Mouse (Mus musculus) heart, embryonic 13.5 days (tissue): Measurements from ENCODE around the gene Sspn. TPM values are rescaled to one million over a fixed set of nuclear protein-coding genes. Genes with fewer than 3 reads are reported as not detected.

Experiments
- ATAC-seq: fragments of 200-750 bp; cut with Nextera tagmentation; 2 replicates; pipeline ENCODE4 v1.8.0; 2017; ENCODE audit warnings: moderate TSS enrichment; ENCODE audit not compliant: insufficient number of reproducible peaks, low FRiP score, low TSS enrichment; ENCODE audit errors: extremely low read depth
- H3K27ac ChIP-seq: fragments of 300-500 bp; sonication (generic); replicated peaks from 2 replicates; pipeline ENCODE4 v1.5.1; 2015; ENCODE audit warnings: moderate library complexity, mild to moderate bottlenecking, inconsistent platforms
- H3K27me3 ChIP-seq: fragments of 300-500 bp; sonication (generic); replicated peaks from 2 replicates; pipeline ENCODE4 v1.6.1; 2015; ENCODE audit warnings: mild to moderate bottlenecking, inconsistent platforms
- H3K36me3 ChIP-seq: fragments of 300-500 bp; sonication (generic); 2 replicates; pipeline ENCODE4 v1.6.1; 2015; ENCODE audit warnings: mild to moderate bottlenecking, inconsistent platforms
- H3K4me1 ChIP-seq: fragments of 300-500 bp; sonication (generic); 2 replicates; pipeline ENCODE4 v1.6.1; 2015; ENCODE audit warnings: inconsistent platforms
- H3K4me2 ChIP-seq: fragments of 300-500 bp; sonication (generic); 2 replicates; pipeline ENCODE4 v1.6.1; 2015; ENCODE audit warnings: inconsistent platforms, mild to moderate bottlenecking, moderate library complexity
- H3K4me3 ChIP-seq: fragments of 300-500 bp; sonication (generic); 2 replicates; pipeline ENCODE4 v1.5.1; 2015; ENCODE audit warnings: moderate library complexity, mild to moderate bottlenecking, inconsistent platforms
- H3K9ac ChIP-seq: fragments of 300-500 bp; sonication (generic); 2 replicates; pipeline ENCODE4 v1.6.1; 2015; ENCODE audit warnings: inconsistent platforms, mild to moderate bottlenecking, moderate library complexity
- H3K9me3 ChIP-seq: fragments of 300-500 bp; sonication (generic); 2 replicates; pipeline ENCODE4 v1.6.1; 2016; ENCODE audit warnings: inconsistent platforms
- WGBS: fragments of 180-500 bp; shearing (Covaris S2); methylation state at CpG from one replicate; pipeline ENCODE4 v1.1.7; 2015; ENCODE audit warnings: mixed read lengths; 5-methylcytosine and 5-hydroxymethylcytosine counted together
- polyA plus RNA-seq: library from polyadenylated mRNA; unstranded; fragments of >200 nt; fragmentation: Nextera tagmentation; extraction: Ambion mirVana; gene quantifications from 2 replicates; pipeline ENCODE4 v1.2.1, GENCODE M21; 2015

Sspn gene
- polyA plus RNA-seq, 1 experiment from 2014 or later, result 53.4 TPM

GRCm38 (mm10) chr6:145977771-145978450 is 46.5 kb downstream of the Sspn start:
- H3K9ac ChIP-seq, result no peak overlapping the region
- H3K4me2 ChIP-seq, result no peak overlapping the region
- peak overlapping the region; percentile 47 for H3K27ac ChIP-seq
- H3K4me3 ChIP-seq, result no peak overlapping the region
- no peaks in the 10 kb centered on the region for H3K27me3 ChIP-seq
- no peaks in the 10 kb centered on the region for H3K9me3 ChIP-seq
- no peak for ATAC-seq
- 38% methylated on average over 8 of the region's 8 CpGs for WGBS
- peaks cover 36% of the 10 kb centered on the region for H3K4me1 ChIP-seq
- H3K36me3 ChIP-seq, result no peaks in the 10 kb centered on the region

- no peak for ATAC-seq
- H3K9ac ChIP-seq, result no peak overlapping the region
- H3K4me1 ChIP-seq, result peaks cover 35% of the 10 kb centered on the region
- H3K4me3 ChIP-seq, result no peak overlapping the region
- 0 out of 2 replicates have a peak overlapping the region, but pooled peaks have one; percentile 36 for H3K27ac ChIP-seq
- no peaks in the 10 kb centered on the region for H3K27me3 ChIP-seq
- H3K36me3 ChIP-seq, result no peaks in the 10 kb centered on the region
- WGBS, result 80% methylated on average over 8 of the region's 8 CpGs
- no peaks in the 10 kb centered on the region for H3K9me3 ChIP-seq
- no peak overlapping the region for H3K4me2 ChIP-seq
Observed at GRCm38 (mm10) chr6:145981074-145981473, 49.6 kb downstream of the Sspn start.

DNA sequence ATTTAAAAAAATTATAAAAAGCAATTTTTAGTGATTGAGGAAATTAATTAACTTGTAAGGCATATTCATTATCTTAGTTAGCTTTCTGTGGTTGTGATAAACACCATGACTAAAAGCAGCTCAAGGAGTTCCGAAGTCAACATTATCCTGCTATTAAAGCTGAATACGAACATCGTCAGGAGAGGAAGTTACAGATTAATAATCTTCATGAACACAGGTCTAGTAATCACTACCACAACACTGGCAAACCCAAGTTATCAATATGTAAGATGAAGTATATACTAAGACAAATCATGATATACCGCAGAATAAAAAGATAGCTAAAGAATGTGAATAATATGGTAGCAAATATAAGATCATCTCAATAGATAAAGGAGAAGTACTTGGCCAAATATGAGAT is 50.9 kb downstream of the Sspn start:
- Histone ChIP-seq H3K4me1 (peaks cover 28% of the 10 kb centered on the region), H3K27me3 (no peaks in the 10 kb centered on the region), H3K4me3 (no peak overlapping the region), H3K4me2 (no peak overlapping the region), H3K36me3 (no peaks in the 10 kb centered on the region), H3K27ac (no peak overlapping the region), H3K9ac (no peak overlapping the region), H3K9me3 (no peaks in the 10 kb centered on the region)
- no peak for ATAC-seq
- WGBS, result 88% methylated on average over 4 of the region's 4 CpGs

DNA sequence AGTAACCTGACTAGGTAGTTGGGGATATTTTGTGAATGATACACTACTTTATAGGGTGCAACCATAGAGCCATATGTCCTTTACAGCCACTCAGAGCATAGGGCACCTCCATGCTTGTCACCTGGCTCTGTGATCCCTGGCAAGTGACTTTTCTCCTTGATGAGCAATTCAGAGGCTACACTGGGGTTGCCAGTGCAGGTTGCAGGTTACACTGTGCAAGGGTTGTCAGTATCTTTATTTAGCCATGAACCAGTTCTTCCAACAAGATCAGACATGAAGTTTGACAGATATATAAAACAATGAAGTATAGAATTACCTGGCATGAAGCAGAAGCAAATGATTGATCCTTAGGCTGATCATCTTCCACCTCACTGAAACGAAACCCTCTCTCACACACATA is 59.1 kb downstream of the Sspn start:
- ATAC-seq, result no peak
- Histone ChIP-seq H3K27me3 (no peaks in the 10 kb centered on the region), H3K4me1 (peaks cover 12% of the 10 kb centered on the region; the same call in 1 of the 2 replicates), H3K27ac (no peak overlapping the region), H3K4me3 (no peak overlapping the region), H3K9ac (no peak overlapping the region), H3K4me2 (no peak overlapping the region), H3K9me3 (no peaks in the 10 kb centered on the region), H3K36me3 (no peaks in the 10 kb centered on the region)
- whole genome bisulfite sequencing, result 81% methylated on average over 1 of the region's 1 CpGs

DNA sequence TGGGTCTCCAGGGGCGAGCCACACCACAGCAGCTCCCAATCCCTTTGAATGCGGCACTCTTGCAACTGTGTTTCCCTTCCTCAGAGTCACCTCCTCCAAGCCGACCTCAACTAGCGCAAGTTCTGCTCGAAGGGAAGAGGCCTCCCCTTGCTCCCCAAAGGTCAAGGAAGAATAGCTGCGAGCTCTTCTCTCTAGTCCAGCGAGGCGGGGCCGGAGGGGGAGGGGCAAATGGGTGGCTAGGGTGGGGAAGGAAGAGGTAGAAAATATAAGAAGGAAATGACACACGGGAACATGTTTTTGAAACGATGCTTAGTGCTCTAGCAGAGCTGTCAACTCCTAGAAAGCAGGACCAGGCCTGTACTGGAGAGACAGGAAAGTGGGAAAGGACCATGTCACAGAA is 61.1 kb downstream of the Sspn start:
- H3K9me3 ChIP-seq, result no peaks in the 10 kb centered on the region
- ATAC-seq, result no peak

GRCm38 (mm10) chr6:145992985-145993384 is 61.5 kb downstream of the Sspn start:
- 58% methylated on average over 10 of the region's 10 CpGs for WGBS
- H3K9ac ChIP-seq, result no peak overlapping the region
- H3K4me3 ChIP-seq, result no peak overlapping the region
- no peaks in the 10 kb centered on the region for H3K27me3 ChIP-seq
- no peak overlapping the region for H3K4me2 ChIP-seq
- no peaks in the 10 kb centered on the region for H3K9me3 ChIP-seq
- H3K4me1 ChIP-seq, result peaks cover 12% of the 10 kb centered on the region; the same call in 1 of the 2 replicates
- H3K27ac ChIP-seq, result peak overlapping the region; percentile 5; the same call in 1 of the 2 replicates
- no peaks in the 10 kb centered on the region for H3K36me3 ChIP-seq
- no peak for ATAC-seq

More for the DNA sequence above, 61.1 kb downstream of the Sspn start:
- H3K4me1 ChIP-seq, result peaks cover 12% of the 10 kb centered on the region; the same call in 1 of the 2 replicates
- 81% methylated on average over 11 of the region's 11 CpGs for WGBS
- H3K36me3 ChIP-seq, result no peaks in the 10 kb centered on the region
- H3K9ac ChIP-seq, result no peak overlapping the region
- H3K4me2 ChIP-seq, result no peak overlapping the region
- H3K4me3 ChIP-seq, result no peak overlapping the region
- peak overlapping the region; percentile 5; the same call in 1 of the 2 replicates for H3K27ac ChIP-seq
- no peaks in the 10 kb centered on the region for H3K27me3 ChIP-seq

- Histone ChIP-seq H3K36me3 (no peaks in the 10 kb centered on the region), H3K9me3 (no peaks in the 10 kb centered on the region), H3K27ac (0 out of 2 replicates have a peak overlapping the region, but pooled peaks have one; percentile 3), H3K27me3 (no peaks in the 10 kb centered on the region), H3K4me3 (no peak overlapping the region), H3K4me2 (no peak overlapping the region), H3K9ac (no peak overlapping the region), H3K4me1 (peaks cover 10% of the 10 kb centered on the region)
- WGBS, result 26% methylated on average over 13 of the region's 13 CpGs
- no peak for ATAC-seq
Observed at GRCm38 (mm10) chr6:145998314-145999007, 67.0 kb downstream of the Sspn start.

DNA sequence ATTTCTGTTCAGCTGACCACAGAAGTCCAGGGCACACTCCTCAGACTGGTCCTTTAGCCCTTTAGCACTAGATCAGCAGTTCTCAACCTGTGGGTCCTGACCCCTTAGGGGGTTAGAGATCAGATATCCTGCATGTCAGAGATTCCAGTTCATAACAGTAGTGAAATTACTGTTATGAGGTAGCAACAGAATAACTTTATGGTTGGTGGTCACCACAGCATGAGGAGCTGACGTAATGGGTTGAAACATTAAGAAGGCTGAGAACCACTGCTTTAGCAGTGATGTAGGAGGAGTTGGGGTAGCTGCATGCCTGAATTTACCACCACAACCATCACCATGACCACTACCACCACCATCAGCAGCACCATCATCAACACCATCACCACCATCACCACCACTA is 69.3 kb downstream of the Sspn start:
- ATAC-seq, result no peak
- Histone ChIP-seq H3K27ac (no peak overlapping the region), H3K27me3 (no peaks in the 10 kb centered on the region), H3K9me3 (no peaks in the 10 kb centered on the region), H3K9ac (no peak overlapping the region), H3K36me3 (no peaks in the 10 kb centered on the region), H3K4me2 (no peak overlapping the region), H3K4me1 (peaks cover 17% of the 10 kb centered on the region), H3K4me3 (no peak overlapping the region)
- 85% methylated on average over 1 of the region's 1 CpGs for WGBS

DNA sequence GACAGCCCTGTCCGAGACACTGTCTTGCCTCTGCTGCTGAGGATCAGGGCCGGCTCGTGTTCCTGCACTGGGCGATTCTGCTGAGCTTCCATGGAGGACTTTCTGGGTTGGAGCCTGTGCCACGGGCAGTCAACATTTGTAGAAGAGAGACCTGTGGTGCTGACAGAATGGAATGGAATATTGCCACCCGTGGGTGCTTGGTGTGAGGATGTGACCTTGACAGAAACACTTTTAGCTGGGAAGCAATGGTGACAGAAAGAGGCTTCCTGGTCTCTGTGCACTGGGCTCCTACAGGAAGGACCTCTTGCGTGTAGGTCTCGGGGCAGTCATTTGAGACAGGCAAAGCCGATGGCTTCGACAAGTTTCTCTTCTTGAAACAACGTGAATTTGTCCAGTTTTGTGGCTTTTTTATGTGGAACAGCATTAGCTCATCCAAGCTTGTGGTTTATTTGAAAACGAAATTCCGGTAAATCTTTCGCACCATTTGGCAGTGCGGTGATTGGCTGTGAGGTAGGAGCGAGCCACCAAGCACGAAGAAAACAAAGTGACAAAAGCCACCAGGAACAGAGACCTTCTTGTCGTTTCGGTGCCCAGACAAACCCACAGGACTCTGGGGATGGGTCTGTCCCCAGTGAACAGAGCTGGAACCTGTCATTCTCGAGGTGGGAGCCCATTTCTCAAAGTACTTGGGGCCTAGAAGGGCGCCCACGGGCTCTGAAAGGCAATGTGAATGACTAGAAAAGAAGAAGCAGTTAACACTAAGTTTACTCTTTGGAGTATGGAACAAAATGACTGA is 70.2 kb downstream of the Sspn start:
- no peak overlapping the region for H3K4me3 ChIP-seq
- no peak overlapping the region for H3K4me2 ChIP-seq
- no peak for ATAC-seq
- no peak overlapping the region for H3K27ac ChIP-seq
- H3K27me3 ChIP-seq, result no peaks in the 10 kb centered on the region
- H3K9ac ChIP-seq, result no peak overlapping the region
- H3K4me1 ChIP-seq, result peaks cover 25% of the 10 kb centered on the region
- no peaks in the 10 kb centered on the region for H3K9me3 ChIP-seq
- 80% methylated on average over 22 of the region's 22 CpGs for WGBS
- H3K36me3 ChIP-seq, result no peaks in the 10 kb centered on the region

DNA sequence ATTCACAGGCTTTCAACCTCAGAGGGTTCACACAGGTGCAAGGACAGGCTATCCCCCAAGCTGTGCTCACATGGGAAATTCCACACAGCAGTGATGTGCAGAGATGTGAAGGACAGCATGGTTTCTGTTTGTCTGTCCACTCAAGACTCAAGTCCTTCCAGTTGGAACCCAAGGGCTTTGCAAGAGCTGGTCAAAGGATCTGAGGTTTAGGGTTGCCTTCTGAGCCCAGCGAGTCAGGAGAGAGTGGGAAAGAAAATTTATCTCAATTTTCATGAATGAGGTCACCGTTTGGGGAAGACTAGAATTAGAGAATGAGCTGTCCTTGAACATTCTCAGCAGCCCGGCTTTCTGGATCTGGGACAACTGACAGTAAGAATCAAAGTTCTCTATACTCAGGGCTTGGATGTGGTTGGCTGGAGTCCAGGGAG is 72.7 kb downstream of the Sspn start:
- no peak for ATAC-seq
- WGBS, result 43% methylated on average over 3 of the region's 3 CpGs
- no peak overlapping the region for H3K27ac ChIP-seq

DNA sequence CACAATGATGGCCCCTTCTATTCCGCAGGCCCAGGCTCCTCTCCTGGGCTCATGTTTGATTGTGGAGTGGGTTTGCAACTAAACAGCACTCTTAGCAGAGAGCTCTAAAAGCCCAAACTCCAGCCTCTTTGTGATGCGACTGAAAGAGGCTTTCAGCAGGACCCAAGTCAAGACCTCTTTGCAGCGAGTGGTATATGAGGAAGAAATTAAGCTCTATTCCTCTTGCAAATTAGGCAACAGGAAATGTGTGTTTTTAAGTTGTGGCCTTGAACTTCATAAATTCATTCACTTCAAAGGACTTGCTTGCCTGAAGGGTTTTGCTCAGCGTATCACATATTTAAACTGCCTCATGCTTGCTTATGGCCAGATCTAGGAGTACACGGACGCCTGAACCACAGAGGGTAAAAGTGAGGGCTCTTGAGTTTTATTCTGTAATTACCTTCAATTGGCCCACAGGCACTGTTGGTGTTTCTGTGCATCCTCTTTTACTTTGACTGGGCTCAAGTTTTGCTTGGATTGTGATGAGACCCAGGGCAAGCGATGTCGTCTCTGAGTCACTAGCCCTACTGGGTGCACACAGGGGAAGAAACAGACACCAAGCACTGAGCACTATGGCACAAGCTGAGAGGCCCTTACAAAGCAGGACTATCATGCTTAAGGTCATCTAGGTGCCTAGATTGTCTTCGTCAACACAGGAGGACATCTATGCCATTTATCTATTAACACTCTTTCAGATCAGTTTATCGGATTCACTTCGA is 73.9 kb downstream of the Sspn start:
- no peak overlapping the region for H3K4me3 ChIP-seq
- no peak overlapping the region for H3K4me2 ChIP-seq
- H3K27me3 ChIP-seq, result no peaks in the 10 kb centered on the region
- peaks cover 52% of the 10 kb centered on the region for H3K4me1 ChIP-seq
- 82% methylated on average over 11 of the region's 11 CpGs for WGBS
- H3K27ac ChIP-seq, result no peak overlapping the region
- no peaks in the 10 kb centered on the region for H3K9me3 ChIP-seq
- no peak overlapping the region for H3K9ac ChIP-seq
- no peak for ATAC-seq
- no peaks in the 10 kb centered on the region for H3K36me3 ChIP-seq

More for the DNA sequence above, 72.7 kb downstream of the Sspn start:
- Histone ChIP-seq H3K9me3 (no peaks in the 10 kb centered on the region), H3K4me3 (no peak overlapping the region), H3K4me2 (no peak overlapping the region), H3K4me1 (peaks cover 41% of the 10 kb centered on the region), H3K36me3 (no peaks in the 10 kb centered on the region), H3K27me3 (no peaks in the 10 kb centered on the region), H3K9ac (no peak overlapping the region)
